Mouse (Mus musculus): ENCODE measurements around the gene Upk3a. TPM values are rescaled to one million over a fixed set of nuclear protein-coding genes. Genes with fewer than 3 reads are reported as not detected.
A peak's percentile ranks its signal among the peaks of the same experiment; 100 is the strongest.

The Upk3a gene
- polyA plus RNA-seq, 1 experiment from 2014 or later, result 0.33 TPM

GRCm38 (mm10) chr15:84985516-84986160 lies 31.3 kb upstream of the Upk3a start:
- Histone ChIP-seq H3K4me3 (replicated peaks; ENCODE audit: low read depth, low read length) (peak overlapping the region; percentile 77; the same call in 1 of the 2 replicates), H3K27me3 (ENCODE audit: control insufficient read depth, insufficient read depth, low read length) (no peaks in the 10 kb centered on the region), H3K27ac (replicated peaks; ENCODE audit: low read depth, low read length) (no peak overlapping the region), H3K9me3 (ENCODE audit: control insufficient read depth, low read length) (no peaks in the 10 kb centered on the region), H3K4me2 (ENCODE audit: low read length) (peak overlapping the region; percentile 60), H3K9ac (replicated peaks; ENCODE audit: low read length) (no peak overlapping the region; the same call in 1 of the 2 replicates), H3K4me1 (ENCODE audit: control insufficient read depth, insufficient read depth, low read length) (peaks cover 40% of the 10 kb centered on the region), H3K36me3 (ENCODE audit: control insufficient read depth, insufficient read depth, low read length) (no peaks in the 10 kb centered on the region)
- WGBS, result 91% methylated on average over 12 of the region's 12 CpGs
- DNase-seq (no peak), ATAC-seq (ENCODE audit: low FRiP score, low TSS enrichment) (no peak)

DNA sequence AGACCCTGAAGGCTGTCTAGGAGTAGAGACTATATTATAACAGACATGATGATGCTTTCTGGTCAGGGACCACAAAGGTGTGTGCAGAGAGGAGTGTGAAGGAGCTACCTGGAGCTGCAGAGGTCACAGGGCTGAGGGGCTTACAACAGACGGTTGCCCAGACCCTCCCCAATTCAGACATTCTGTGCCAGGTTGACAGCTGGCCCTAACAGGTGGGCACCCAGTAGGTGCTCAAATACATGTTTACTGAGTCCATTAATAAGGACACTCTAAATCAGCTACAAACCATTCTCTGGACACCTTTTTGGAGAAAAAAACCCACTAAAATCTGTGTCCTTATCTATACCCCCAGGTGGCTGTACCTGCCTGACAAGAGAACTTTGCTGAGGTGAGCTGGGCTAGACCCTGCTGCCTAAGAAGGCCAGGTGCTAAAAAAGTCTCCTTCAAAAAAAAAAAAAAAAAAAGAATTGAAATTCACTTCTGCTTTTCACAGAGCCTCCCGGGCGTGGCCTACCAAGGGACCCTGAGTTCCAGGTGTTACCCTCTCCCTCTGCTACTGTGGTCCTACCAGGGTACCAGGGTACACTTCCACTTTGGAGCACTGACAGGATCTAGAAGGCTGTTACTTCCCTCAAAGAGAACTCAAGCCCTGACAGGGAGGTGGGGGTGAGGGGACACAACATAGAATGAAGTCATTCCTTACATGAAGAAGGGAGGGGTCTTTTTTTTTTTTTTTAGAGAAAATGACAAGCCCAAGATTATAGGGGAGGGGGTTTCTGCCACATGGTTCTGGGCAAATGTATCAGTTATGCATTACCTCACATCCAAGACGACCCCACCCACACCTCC lies 30.5 kb upstream of the Upk3a start:
- no peaks in the 10 kb centered on the region for H3K27me3 ChIP-seq (ENCODE audit: control insufficient read depth, insufficient read depth, low read length)
- peak overlapping the region; percentile 77 for H3K4me3 ChIP-seq (replicated peaks; ENCODE audit: low read depth, low read length)
- H3K9ac ChIP-seq (replicated peaks; ENCODE audit: low read length), result peak overlapping the region; percentile 95
- peak overlapping the region; percentile 60 for H3K4me2 ChIP-seq (ENCODE audit: low read length)
- no peaks in the 10 kb centered on the region for H3K36me3 ChIP-seq (ENCODE audit: control insufficient read depth, insufficient read depth, low read length)
- DNase-seq (peak; percentile 43), ATAC-seq (ENCODE audit: low FRiP score, low TSS enrichment) (no peak)
- no peaks in the 10 kb centered on the region for H3K9me3 ChIP-seq (ENCODE audit: control insufficient read depth, low read length)
- H3K4me1 ChIP-seq (ENCODE audit: control insufficient read depth, insufficient read depth, low read length), result peaks cover 40% of the 10 kb centered on the region
- 66% methylated on average over 4 of the region's 4 CpGs for WGBS
- H3K27ac ChIP-seq (replicated peaks; ENCODE audit: low read depth, low read length), result no peak overlapping the region

GRCm38 (mm10) chr15:84987020-84987815 lies 29.7 kb upstream of the Upk3a start:
- H3K27ac ChIP-seq (replicated peaks; ENCODE audit: low read depth, low read length), result peak overlapping the region; percentile 79
- peak overlapping the region; percentile 77 for H3K4me3 ChIP-seq (replicated peaks; ENCODE audit: low read depth, low read length)
- peak overlapping the region; percentile 95 for H3K9ac ChIP-seq (replicated peaks; ENCODE audit: low read length)
- no peaks in the 10 kb centered on the region for H3K9me3 ChIP-seq (ENCODE audit: control insufficient read depth, low read length)
- ATAC-seq (ENCODE audit: low FRiP score, low TSS enrichment) (peak; percentile 66), DNase-seq (peak; percentile 77)
- H3K27me3 ChIP-seq (ENCODE audit: control insufficient read depth, insufficient read depth, low read length), result no peaks in the 10 kb centered on the region
- H3K4me2 ChIP-seq (ENCODE audit: low read length), result peak overlapping the region; percentile 60
- WGBS, result under 1% methylated on average over 53 of the region's 53 CpGs
- H3K36me3 ChIP-seq (ENCODE audit: control insufficient read depth, insufficient read depth, low read length), result no peaks in the 10 kb centered on the region
- peaks cover 40% of the 10 kb centered on the region for H3K4me1 ChIP-seq (ENCODE audit: control insufficient read depth, insufficient read depth, low read length)

- 3% methylated on average over 43 of the region's 59 CpGs for WGBS
- Histone ChIP-seq H3K4me1 (ENCODE audit: control insufficient read depth, insufficient read depth, low read length) (peaks cover 40% of the 10 kb centered on the region), H3K4me2 (ENCODE audit: low read length) (peak within 1 kb of the TSS; percentile 60), H3K27ac (replicated peaks; ENCODE audit: low read depth, low read length) (peak within 1 kb of the TSS; percentile 79), H3K9me3 (ENCODE audit: control insufficient read depth, low read length) (no peaks in the 10 kb centered on the region), H3K27me3 (ENCODE audit: control insufficient read depth, insufficient read depth, low read length) (no peaks in the 10 kb centered on the region), H3K36me3 (ENCODE audit: control insufficient read depth, insufficient read depth, low read length) (no peaks in the 10 kb centered on the region), H3K4me3 (replicated peaks; ENCODE audit: low read depth, low read length) (peak within 1 kb of the TSS; percentile 77), H3K9ac (replicated peaks; ENCODE audit: low read length) (peak within 1 kb of the TSS; percentile 95)
- DNase-seq (peak; percentile 96), ATAC-seq (ENCODE audit: low FRiP score, low TSS enrichment) (peak; percentile 91)
Observed at GRCm38 (mm10) chr15:84987874-84988825, 28.8 kb upstream of the Upk3a start, which contains the start of gene 5031439G07Rik. TSS of gene 5031439G07Rik (minus strand) at chr15:84988551.

- no peak overlapping the region for H3K9ac ChIP-seq (replicated peaks; ENCODE audit: low read length)
Observed at GRCm38 (mm10) chr15:84989098-84989497, 27.8 kb upstream of the Upk3a start.

GRCm38 (mm10) chr15:84989771-84990170 lies 27.2 kb upstream of the Upk3a start:
- DNase-seq (peak; percentile 43), ATAC-seq (ENCODE audit: low FRiP score, low TSS enrichment) (no peak)
- Histone ChIP-seq H3K9ac (replicated peaks; ENCODE audit: low read length) (no peak overlapping the region), H3K36me3 (ENCODE audit: control insufficient read depth, insufficient read depth, low read length) (no peaks in the 10 kb centered on the region), H3K4me1 (ENCODE audit: control insufficient read depth, insufficient read depth, low read length) (peaks cover 33% of the 10 kb centered on the region), H3K4me3 (replicated peaks; ENCODE audit: low read depth, low read length) (no peak overlapping the region), H3K4me2 (ENCODE audit: low read length) (no peak overlapping the region), H3K27ac (replicated peaks; ENCODE audit: low read depth, low read length) (no peak overlapping the region), H3K27me3 (ENCODE audit: control insufficient read depth, insufficient read depth, low read length) (no peaks in the 10 kb centered on the region), H3K9me3 (ENCODE audit: control insufficient read depth, low read length) (no peaks in the 10 kb centered on the region)
- WGBS, result 22% methylated on average over 7 of the region's 7 CpGs

More at GRCm38 (mm10) chr15:84989098-84989497, 27.8 kb upstream of the Upk3a start:
- Histone ChIP-seq H3K9me3 (ENCODE audit: control insufficient read depth, low read length) (no peaks in the 10 kb centered on the region), H3K4me2 (ENCODE audit: low read length) (no peak overlapping the region), H3K27me3 (ENCODE audit: control insufficient read depth, insufficient read depth, low read length) (no peaks in the 10 kb centered on the region), H3K4me1 (ENCODE audit: control insufficient read depth, insufficient read depth, low read length) (peaks cover 33% of the 10 kb centered on the region), H3K27ac (replicated peaks; ENCODE audit: low read depth, low read length) (no peak overlapping the region), H3K36me3 (ENCODE audit: control insufficient read depth, insufficient read depth, low read length) (no peaks in the 10 kb centered on the region), H3K4me3 (replicated peaks; ENCODE audit: low read depth, low read length) (no peak overlapping the region)
- no peak for ATAC-seq (ENCODE audit: low FRiP score, low TSS enrichment)
- WGBS, result 64% methylated on average over 3 of the region's 3 CpGs
- no peak for DNase-seq

- Histone ChIP-seq H3K36me3 (ENCODE audit: control insufficient read depth, insufficient read depth, low read length) (no peaks in the 10 kb centered on the region), H3K27me3 (ENCODE audit: control insufficient read depth, insufficient read depth, low read length) (no peaks in the 10 kb centered on the region), H3K4me3 (replicated peaks; ENCODE audit: low read depth, low read length) (no peak overlapping the region), H3K27ac (replicated peaks; ENCODE audit: low read depth, low read length) (no peak overlapping the region), H3K9me3 (ENCODE audit: control insufficient read depth, low read length) (no peaks in the 10 kb centered on the region), H3K9ac (replicated peaks; ENCODE audit: low read length) (no peak overlapping the region), H3K4me2 (ENCODE audit: low read length) (no peak overlapping the region), H3K4me1 (ENCODE audit: control insufficient read depth, insufficient read depth, low read length) (0 out of 2 replicates have a peak, but pooled peaks cover 4% of the 10 kb centered on the region)
- ATAC-seq (ENCODE audit: low FRiP score, low TSS enrichment) (no peak), DNase-seq (no peak)
- WGBS, result 65% methylated on average over 6 of the region's 6 CpGs
Observed at GRCm38 (mm10) chr15:84994498-84994897, 22.4 kb upstream of the Upk3a start.
